Mouse (Mus musculus) kidney, adult 2 months (tissue): ENCODE results near the gene Ywhaq. TPM values are rescaled to one million over a fixed set of nuclear protein-coding genes. Genes with fewer than 3 reads are reported as not detected.
A peak's percentile ranks its signal among the peaks of the same experiment; 100 is the strongest.

Experiments used
- DNase-seq: peaks from one replicate; pipeline ENCODE4 v3.0.0; 2021
- H3K27ac ChIP-seq: fragments of 200-500 bp; 2 replicates; pipeline ENCODE4 v1.5.1; 2012; ENCODE audit warnings: low read depth, low read length, control low read depth, inconsistent platforms; ENCODE audit not compliant: insufficient read depth
- H3K27me3 ChIP-seq: fragments of 200-500 bp; replicated peaks from 2 replicates; pipeline ENCODE4 v1.6.1; 2012; ENCODE audit warnings: mild to moderate bottlenecking, moderate library complexity, low read length, inconsistent platforms; ENCODE audit not compliant: control insufficient read depth, insufficient read depth
- H3K36me3 ChIP-seq: fragments of 200-500 bp; 2 replicates; pipeline ENCODE4 v1.6.1; 2012; ENCODE audit warnings: mild to moderate bottlenecking, moderate library complexity, low read length, inconsistent platforms; ENCODE audit not compliant: control insufficient read depth, insufficient read depth
- H3K4me1 ChIP-seq: fragments of 200-500 bp; 2 replicates; pipeline ENCODE4 v1.6.1; 2011; ENCODE audit warnings: low read length; ENCODE audit not compliant: control insufficient read depth, insufficient read depth
- H3K4me3 ChIP-seq: fragments of 200-500 bp; 2 replicates; pipeline ENCODE4 v1.5.1; 2011; ENCODE audit warnings: mild to moderate bottlenecking, low read depth, low read length, control low read depth; ENCODE audit not compliant: insufficient read depth
- CTCF ChIP-seq: fragments of 200-500 bp; conservative IDR thresholded peaks from 2 replicates; pipeline ENCODE4 v1.5.1; 2011; ENCODE audit warnings: low read depth, mild to moderate bottlenecking, control low read depth, low read length, moderate library complexity, mixed read lengths; ENCODE audit not compliant: insufficient read depth, insufficient read length
- POLR2A ChIP-seq: fragments of 200-500 bp; IDR thresholded peaks from one replicate; pipeline ENCODE4 v1.6.1; 2011; ENCODE audit warnings: low read depth, low read length, control low read depth
- WGBS: fragments of 180-500 bp; shearing (Covaris S2); methylation state at CpG from one replicate; pipeline ENCODE4 v1.1.7; 2018; 5-methylcytosine and 5-hydroxymethylcytosine counted together
- polyA plus RNA-seq: library from polyadenylated mRNA; depleted of rRNA; stranded (reverse); fragments of >200 nt; gene quantifications from 2 replicates; pipeline ENCODE4 v1.2.3, GENCODE M21; 2012

The Ywhaq gene
- polyA plus RNA-seq, 1 experiment: 83.4 TPM

- 92% methylated on average over 1 of the region's 1 CpGs for WGBS
- H3K27ac ChIP-seq: no peak overlapping the region
- TF ChIP-seq POLR2A: no peak
- no peak for TF ChIP-seq CTCF
- H3K36me3 ChIP-seq: no peaks in the 10 kb centered on the region
- H3K4me1 ChIP-seq: peaks cover 6% of the 10 kb centered on the region
- no peak for DNase-seq
- H3K27me3 ChIP-seq: no peaks in the 10 kb centered on the region
- H3K4me3 ChIP-seq: no peak overlapping the region
These were observed 11.6 kb upstream of the Ywhaq start for GRCm38 (mm10) chr12:21429021-21429420.

- 3% methylated on average over 16 of the region's 16 CpGs for WGBS
- Histone ChIP-seq H3K27ac (peak overlapping the region; percentile 58), H3K4me1 (peaks cover 6% of the 10 kb centered on the region), H3K36me3 (no peaks in the 10 kb centered on the region), H3K27me3 (no peaks in the 10 kb centered on the region), H3K4me3 (no peak overlapping the region; the same call in 1 of the 2 replicates)
- DNase-seq: peak; percentile 87
- TF ChIP-seq POLR2A (no peak), CTCF (no peak)
These were observed 8.9 kb upstream of the Ywhaq start for GRCm38 (mm10) chr12:21426065-21426940.

DNA sequence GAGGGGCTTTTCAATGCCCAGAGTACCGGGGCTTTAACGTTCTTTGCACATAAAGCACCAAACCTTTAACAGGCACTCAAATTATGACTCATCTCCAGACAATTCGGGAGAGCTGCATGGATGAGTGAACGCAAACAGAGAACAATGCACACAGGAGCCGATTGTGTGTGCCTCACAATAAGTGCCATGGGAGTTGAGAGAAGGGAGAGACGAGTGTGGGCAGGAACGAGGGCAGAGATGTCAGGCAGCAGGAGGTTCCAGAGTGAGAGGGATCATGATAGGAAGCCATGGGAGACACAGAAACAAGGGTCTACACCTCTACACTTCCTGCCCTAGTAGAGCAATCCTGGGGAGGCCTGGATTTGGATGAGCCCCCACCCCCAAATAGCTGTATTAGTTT is 7.2 kb upstream of the Ywhaq start:
- H3K4me3 ChIP-seq: no peak overlapping the region
- no peak for DNase-seq
- peaks cover 6% of the 10 kb centered on the region for H3K4me1 ChIP-seq
- no peak overlapping the region for H3K27ac ChIP-seq
- WGBS: 44% methylated on average over 7 of the region's 7 CpGs
- no peaks in the 10 kb centered on the region for H3K36me3 ChIP-seq
- no peaks in the 10 kb centered on the region for H3K27me3 ChIP-seq
- TF ChIP-seq POLR2A (no peak), CTCF (no peak)

- Histone ChIP-seq H3K4me3 (no peak overlapping the region), H3K4me1 (peaks cover 7% of the 10 kb centered on the region; the same call in 1 of the 2 replicates), H3K27me3 (no peaks in the 10 kb centered on the region), H3K36me3 (0 out of 2 replicates have a peak, but pooled peaks cover 2% of the 10 kb centered on the region), H3K27ac (peak overlapping the region; percentile 58)
- TF ChIP-seq CTCF (no peak), POLR2A (no peak)
- 43% methylated on average over 11 of the region's 11 CpGs for WGBS
- peak; percentile 27 for DNase-seq
These were observed 1.2 kb upstream of the Ywhaq start for GRCm38 (mm10) chr12:21418621-21419131.

DNA sequence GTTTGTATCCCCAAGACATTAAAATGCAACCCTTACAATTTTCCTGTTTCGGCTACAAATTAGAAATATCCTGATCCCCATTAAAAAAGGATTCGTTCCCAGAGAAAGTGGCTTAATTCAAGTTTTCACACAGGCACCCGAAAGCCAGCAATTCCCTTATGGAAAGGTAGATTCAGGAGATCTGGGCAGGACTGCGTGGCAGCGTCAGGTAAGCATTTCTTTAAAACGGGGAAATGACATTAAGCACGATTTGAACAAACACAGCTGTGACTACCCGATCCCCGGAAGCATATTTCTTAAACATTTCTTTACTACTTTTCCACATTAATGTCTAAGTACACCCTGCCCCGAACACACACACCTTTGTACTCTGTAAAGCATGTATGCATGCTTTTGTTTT is 646 bp upstream of the Ywhaq start:
- 5% methylated on average over 10 of the region's 10 CpGs for WGBS
- TF ChIP-seq POLR2A (no peak), CTCF (no peak)
- peak overlapping the region; percentile 58 for H3K27ac ChIP-seq
- H3K4me1 ChIP-seq: peaks cover 7% of the 10 kb centered on the region; the same call in 1 of the 2 replicates
- no peaks in the 10 kb centered on the region for H3K27me3 ChIP-seq
- DNase-seq: no peak
- H3K4me3 ChIP-seq: peak overlapping the region; percentile 60
- H3K36me3 ChIP-seq: peaks cover 2% of the 10 kb centered on the region; the same call in 1 of the 2 replicates

DNA sequence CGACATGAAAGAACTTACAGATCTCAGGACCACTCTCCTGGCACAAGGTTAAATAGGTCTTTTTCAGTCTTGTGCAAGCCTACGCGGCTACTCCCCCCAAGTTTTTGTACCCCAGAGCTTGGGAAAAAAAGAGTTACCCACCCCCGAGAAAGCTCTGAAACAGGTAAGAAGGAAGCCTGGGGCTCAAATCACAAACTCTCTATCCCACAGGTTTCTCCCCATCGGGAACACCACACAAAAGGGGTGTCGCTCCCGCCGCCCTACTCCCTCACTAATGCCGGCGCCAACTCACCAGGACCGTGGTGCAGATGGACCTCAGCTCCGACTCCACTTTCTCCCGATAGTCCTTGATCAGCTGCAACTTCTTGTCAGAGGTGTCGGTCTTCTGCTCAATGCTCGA is 931 bp downstream of the Ywhaq start:
- DNase-seq: no peak
- no peak for TF ChIP-seq POLR2A
- no peak for TF ChIP-seq CTCF
- Histone ChIP-seq H3K36me3 (peaks cover 3% of the 10 kb centered on the region; the same call in 1 of the 2 replicates), H3K27me3 (no peaks in the 10 kb centered on the region), H3K27ac (peak overlapping the region; percentile 65), H3K4me1 (peaks cover 7% of the 10 kb centered on the region; the same call in 1 of the 2 replicates), H3K4me3 (peak overlapping the region; percentile 69)
- WGBS: under 1% methylated on average over 14 of the region's 15 CpGs

DNA sequence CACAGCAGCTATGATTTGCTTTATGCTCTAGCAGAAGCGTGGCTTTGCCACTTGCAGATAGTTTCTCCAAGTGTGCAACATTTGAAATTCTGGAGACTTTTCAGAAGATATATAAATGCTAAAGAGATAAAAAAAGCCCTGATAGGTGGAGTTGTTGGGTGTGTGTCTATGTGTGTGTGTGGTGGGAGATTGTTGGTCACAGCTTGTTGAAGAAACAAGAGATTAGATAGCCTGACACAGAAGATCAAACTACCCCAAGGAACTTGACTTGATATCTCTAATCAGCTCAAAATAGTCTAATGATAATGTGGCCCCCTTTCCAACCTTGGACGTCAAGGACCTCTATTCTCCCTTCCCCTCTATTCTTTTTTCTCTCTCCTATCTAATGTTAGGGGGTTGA is 6.8 kb downstream of the Ywhaq start:
- peaks cover 7% of the 10 kb centered on the region; the same call in 1 of the 2 replicates for H3K4me1 ChIP-seq
- H3K27ac ChIP-seq: no peak overlapping the region
- TF ChIP-seq CTCF: no peak
- TF ChIP-seq POLR2A: no peak
- H3K27me3 ChIP-seq: no peaks in the 10 kb centered on the region
- H3K4me3 ChIP-seq: no peak overlapping the region
- H3K36me3 ChIP-seq: peaks cover 3% of the 10 kb centered on the region; the same call in 1 of the 2 replicates
- WGBS: 83% methylated on average over 2 of the region's 2 CpGs
- DNase-seq: no peak
